Mouse (Mus musculus): Measurements from ENCODE around the gene Spata17. TPM values are rescaled to one million over a fixed set of nuclear protein-coding genes. Genes with fewer than 3 reads are reported as not detected.

The Spata17 gene
- 1.2 and 1.6 TPM in 2 replicates for polyA plus RNA-seq (2016; fragmentation: Nextera tagmentation; extraction: Ambion mirVana)

DNA sequence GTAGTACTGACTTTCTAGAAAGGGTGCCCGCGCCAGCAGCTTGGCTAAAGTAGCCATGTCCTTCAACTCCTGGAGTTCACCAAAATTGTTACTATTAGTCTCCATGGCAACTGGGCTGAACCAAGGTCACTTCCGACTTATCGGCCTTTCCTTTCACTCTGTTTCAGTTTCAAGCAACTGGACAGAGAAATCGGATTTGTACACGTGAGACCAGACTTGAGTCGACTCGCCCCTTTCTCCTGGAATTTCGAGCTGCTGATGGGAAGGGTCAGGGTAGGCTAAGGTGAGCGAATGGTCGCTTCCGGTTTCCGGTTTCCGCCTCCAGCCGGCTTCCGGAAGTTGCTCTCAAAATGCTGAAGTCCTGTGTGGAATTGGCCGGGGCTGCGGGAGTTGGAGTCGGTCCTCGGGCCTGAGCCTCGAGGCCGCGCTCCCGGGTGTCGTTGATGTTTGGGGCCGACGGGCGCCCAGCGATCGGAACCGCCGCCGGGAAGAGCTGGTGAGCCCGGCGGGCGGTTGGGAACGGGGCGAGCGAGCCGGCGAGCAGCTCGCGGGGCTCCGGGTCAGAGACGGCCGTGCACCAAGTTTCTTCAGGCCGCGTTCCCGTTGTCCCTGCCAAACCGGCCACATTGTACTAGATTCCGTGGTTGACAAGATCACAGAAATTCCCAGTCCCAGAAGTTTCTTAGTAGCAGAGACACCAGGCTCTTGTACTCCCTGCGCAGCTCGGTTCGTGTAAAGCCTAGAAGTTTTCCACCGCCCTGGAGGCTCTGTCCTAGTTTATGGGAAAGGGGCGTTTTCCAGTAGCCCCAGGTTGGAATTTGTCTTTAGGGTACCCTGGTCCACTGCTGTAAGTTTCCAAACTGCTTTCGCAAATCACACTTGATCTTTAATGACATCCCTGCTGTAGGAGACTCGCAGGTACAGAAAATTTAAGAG is at the start of gene Spata17, which contains the start of gene Gpatch2:
Gene Spata17 (minus strand): TSS at position 285 of the 936 bp plus-strand sequence.
Gene Gpatch2 (plus strand): TSS at position 328 of the 936 bp plus-strand sequence.
- peaks cover 3% of the 10 kb centered on the region; the same call in 1 of the 2 replicates for H3K4me1 ChIP-seq
- WGBS = under 1% methylated on average over 58 of the region's 58 CpGs
- H3K4me2 ChIP-seq (replicated peaks) = peak within 1 kb of the TSS; percentile 81
- no peaks in the 10 kb centered on the region for H3K27me3 ChIP-seq
- peak within 1 kb of the TSS; percentile 86 for H3K9ac ChIP-seq
- H3K36me3 ChIP-seq = no peaks in the 10 kb centered on the region
- peak within 1 kb of the TSS; percentile 81 for H3K27ac ChIP-seq
- no peaks in the 10 kb centered on the region for H3K9me3 ChIP-seq
- ATAC-seq (ENCODE audit: insufficient number of reproducible peaks, insufficient read depth, low FRiP score, low TSS enrichment) = peak; percentile 77; the same call in 1 of the 2 replicates
- H3K4me3 ChIP-seq = peak within 1 kb of the TSS; percentile 85

DNA sequence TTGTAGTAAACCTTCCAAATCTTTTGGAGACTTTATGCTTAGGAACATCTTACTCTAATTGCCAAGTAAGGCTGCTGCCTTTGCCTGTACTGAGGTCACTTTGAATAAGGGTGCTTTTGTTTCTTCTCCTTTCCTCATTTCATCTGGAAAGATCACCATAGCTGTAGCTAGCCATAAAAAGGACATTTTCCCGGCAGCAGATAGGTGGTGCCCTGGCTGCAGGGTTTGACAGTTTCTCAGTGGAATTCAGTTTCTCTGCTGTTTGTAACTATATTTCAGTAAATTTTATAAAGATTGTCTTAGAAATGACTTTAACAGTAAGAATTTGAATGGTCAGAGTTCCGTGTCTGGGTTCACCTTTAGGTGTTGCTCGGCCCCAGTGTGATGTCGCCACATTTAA is 43.5 kb upstream of the Spata17 start:
- H3K4me3 ChIP-seq = no peak overlapping the region
- no peak for ATAC-seq (ENCODE audit: insufficient number of reproducible peaks, insufficient read depth, low FRiP score, low TSS enrichment)
- no peak overlapping the region for H3K9ac ChIP-seq
- no peaks in the 10 kb centered on the region for H3K36me3 ChIP-seq
- H3K9me3 ChIP-seq = no peaks in the 10 kb centered on the region
- WGBS = 84% methylated on average over 4 of the region's 4 CpGs
- no peaks in the 10 kb centered on the region for H3K27me3 ChIP-seq
- H3K27ac ChIP-seq = no peak overlapping the region
- no peak overlapping the region for H3K4me2 ChIP-seq (replicated peaks)
- 0 out of 2 replicates have a peak, but pooled peaks cover 4% of the 10 kb centered on the region for H3K4me1 ChIP-seq

DNA sequence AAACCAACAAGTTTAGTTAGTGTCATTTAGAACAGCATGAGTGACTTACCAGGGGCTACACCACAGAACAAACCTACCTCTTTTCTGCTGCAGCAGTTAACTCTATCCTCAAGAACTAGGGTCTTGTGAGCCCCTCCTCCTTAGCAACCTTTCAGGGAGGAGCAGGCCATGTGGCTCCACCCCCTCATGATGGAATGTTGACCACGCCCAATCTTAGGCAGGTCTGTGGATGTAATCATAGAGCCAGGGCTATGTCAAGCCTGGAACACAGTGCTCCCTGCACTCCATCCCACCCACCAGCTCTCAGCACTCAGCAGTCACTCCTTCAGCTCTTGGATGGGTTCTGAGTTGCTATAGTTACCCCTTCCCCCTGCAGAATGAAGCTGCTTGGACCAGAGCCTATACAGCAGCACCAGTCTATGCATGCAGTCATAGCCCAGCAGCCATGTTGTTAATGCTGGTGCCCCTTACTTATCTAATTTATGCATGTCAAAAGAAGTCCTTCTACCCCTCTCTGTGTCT is 35.5 kb upstream of the Spata17 start:
- H3K4me3 ChIP-seq = no peak overlapping the region
- WGBS = 85% methylated on average over 1 of the region's 1 CpGs
- H3K4me2 ChIP-seq (replicated peaks) = no peak overlapping the region
- no peaks in the 10 kb centered on the region for H3K9me3 ChIP-seq
- no peak for ATAC-seq (ENCODE audit: insufficient number of reproducible peaks, insufficient read depth, low FRiP score, low TSS enrichment)
- H3K27me3 ChIP-seq = no peaks in the 10 kb centered on the region
- no peak overlapping the region for H3K9ac ChIP-seq
- H3K36me3 ChIP-seq = no peaks in the 10 kb centered on the region
- no peaks in the 10 kb centered on the region for H3K4me1 ChIP-seq
- H3K27ac ChIP-seq = no peak overlapping the region

DNA sequence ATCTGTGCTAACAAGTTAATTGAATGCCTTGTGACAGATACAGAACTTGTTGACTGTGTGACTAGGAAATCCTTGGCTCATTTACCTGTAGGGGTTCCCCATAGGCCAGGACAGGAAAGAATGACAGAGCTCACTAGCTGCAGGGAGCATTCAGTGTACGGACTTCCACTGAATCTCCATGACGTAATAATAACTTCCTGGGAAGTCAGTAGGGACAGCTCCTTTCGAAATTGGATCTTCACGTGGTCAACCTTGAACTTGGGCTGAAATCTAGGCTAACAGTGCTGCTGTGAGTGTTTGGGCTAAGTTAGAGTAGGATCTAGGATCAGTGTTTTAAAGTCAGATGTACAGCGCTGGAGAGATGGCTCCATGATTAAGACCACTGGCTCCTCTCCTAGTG is 29.5 kb upstream of the Spata17 start:
- no peak for ATAC-seq (ENCODE audit: insufficient number of reproducible peaks, insufficient read depth, low FRiP score, low TSS enrichment)
- Histone ChIP-seq H3K4me2 (replicated peaks) (no peak overlapping the region), H3K36me3 (no peaks in the 10 kb centered on the region), H3K4me3 (no peak overlapping the region), H3K27ac (no peak overlapping the region), H3K9ac (no peak overlapping the region), H3K9me3 (no peaks in the 10 kb centered on the region), H3K4me1 (no peaks in the 10 kb centered on the region), H3K27me3 (no peaks in the 10 kb centered on the region)
- 69% methylated on average over 5 of the region's 5 CpGs for WGBS

DNA sequence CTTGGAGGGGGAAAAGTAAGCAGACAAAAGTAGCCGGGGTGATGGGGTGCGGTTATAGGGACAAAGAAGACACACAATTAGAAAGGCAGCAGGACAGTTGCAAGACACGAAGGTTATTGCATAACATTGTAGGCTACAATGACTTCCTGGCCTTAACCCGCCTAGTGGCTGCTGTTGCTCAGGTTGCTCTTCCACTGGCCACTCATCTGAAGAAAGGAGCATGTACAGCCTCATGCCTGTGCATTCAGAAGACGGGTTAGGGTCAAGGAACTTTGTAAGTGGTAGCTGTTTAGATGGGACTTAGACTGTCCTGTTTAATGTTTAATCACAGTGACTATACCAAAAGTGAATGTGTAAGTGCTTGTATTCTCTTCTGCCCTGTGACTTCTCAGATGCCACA is 26.1 kb upstream of the Spata17 start:
- no peaks in the 10 kb centered on the region for H3K36me3 ChIP-seq
- H3K27me3 ChIP-seq = no peaks in the 10 kb centered on the region
- 87% methylated on average over 5 of the region's 5 CpGs for WGBS
- no peak overlapping the region for H3K9ac ChIP-seq
- ATAC-seq (ENCODE audit: insufficient number of reproducible peaks, insufficient read depth, low FRiP score, low TSS enrichment) = no peak
- no peak overlapping the region for H3K4me2 ChIP-seq (replicated peaks)
- no peaks in the 10 kb centered on the region for H3K4me1 ChIP-seq
- no peak overlapping the region for H3K27ac ChIP-seq
- no peak overlapping the region for H3K4me3 ChIP-seq
- H3K9me3 ChIP-seq = no peaks in the 10 kb centered on the region

DNA sequence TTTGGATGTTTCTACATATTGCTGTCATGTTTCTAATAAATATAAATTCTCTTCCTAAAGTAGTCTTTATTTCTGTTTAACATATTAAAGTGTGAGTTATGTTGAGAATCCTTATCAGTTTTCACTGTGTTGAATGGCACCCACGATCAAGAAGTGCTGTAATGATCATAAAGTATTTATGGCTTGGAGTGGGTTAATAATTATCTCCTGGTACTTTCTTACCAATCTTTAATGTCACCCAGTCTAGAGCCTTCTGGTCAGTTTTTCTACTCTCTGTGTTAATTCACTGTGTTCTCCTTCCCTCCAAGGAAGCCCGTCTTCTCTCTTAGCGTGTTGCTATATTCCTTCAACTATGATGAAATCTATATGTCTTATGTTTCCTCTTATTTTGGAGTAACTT is 25.0 kb upstream of the Spata17 start:
- Histone ChIP-seq H3K4me2 (replicated peaks) (no peak overlapping the region), H3K36me3 (no peaks in the 10 kb centered on the region), H3K27ac (no peak overlapping the region), H3K27me3 (no peaks in the 10 kb centered on the region), H3K9ac (no peak overlapping the region), H3K9me3 (no peaks in the 10 kb centered on the region), H3K4me3 (no peak overlapping the region), H3K4me1 (no peaks in the 10 kb centered on the region)
- ATAC-seq (ENCODE audit: insufficient number of reproducible peaks, insufficient read depth, low FRiP score, low TSS enrichment) = no peak
- WGBS = 91% methylated on average over 3 of the region's 3 CpGs

DNA sequence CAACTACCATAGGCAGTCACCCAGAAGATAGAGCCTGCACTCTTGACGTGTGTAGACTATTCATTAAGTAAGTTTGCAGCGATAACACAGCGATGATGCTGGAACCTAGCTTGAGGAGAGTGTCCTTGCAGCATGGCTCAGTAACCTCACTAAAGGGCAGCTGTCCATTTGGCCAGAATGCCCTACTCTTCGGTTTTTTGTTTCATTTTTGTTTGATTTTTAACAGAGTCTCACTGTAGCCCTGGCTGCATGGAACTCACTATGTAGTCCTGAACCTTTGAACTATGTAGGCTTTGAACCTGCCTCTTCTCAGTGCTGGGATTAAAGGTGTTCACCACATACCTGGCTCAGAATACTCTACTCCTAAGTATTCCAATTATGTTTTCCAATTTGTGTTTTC is 22.8 kb upstream of the Spata17 start:
- WGBS = 89% methylated on average over 4 of the region's 4 CpGs
- Histone ChIP-seq H3K4me2 (replicated peaks) (no peak overlapping the region), H3K36me3 (peaks cover 6% of the 10 kb centered on the region), H3K9ac (no peak overlapping the region), H3K4me3 (no peak overlapping the region), H3K9me3 (no peaks in the 10 kb centered on the region), H3K27ac (no peak overlapping the region), H3K4me1 (no peaks in the 10 kb centered on the region), H3K27me3 (no peaks in the 10 kb centered on the region)
- ATAC-seq (ENCODE audit: insufficient number of reproducible peaks, insufficient read depth, low FRiP score, low TSS enrichment) = no peak

DNA sequence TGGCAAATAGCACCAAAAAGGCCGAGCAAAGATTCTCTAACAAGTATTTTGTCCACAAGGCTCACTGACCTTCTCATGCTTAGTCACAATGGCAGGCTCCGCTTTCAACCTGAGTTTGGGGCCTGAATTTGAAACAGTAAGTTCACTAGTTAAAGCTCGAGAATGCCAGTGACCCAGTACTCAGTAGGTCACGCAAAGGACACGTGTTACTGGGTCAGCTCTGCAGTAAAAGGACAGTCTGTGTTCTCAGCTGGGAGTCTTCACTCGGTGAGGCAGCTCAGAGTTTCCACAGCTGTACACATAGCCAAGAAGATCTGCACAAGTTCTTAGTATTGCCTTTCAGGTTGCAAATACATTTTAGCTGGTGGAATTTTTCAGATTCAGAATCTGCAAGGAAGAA is 21.0 kb upstream of the Spata17 start:
- ATAC-seq (ENCODE audit: insufficient number of reproducible peaks, insufficient read depth, low FRiP score, low TSS enrichment) = no peak
- 65% methylated on average over 6 of the region's 6 CpGs for WGBS
- Histone ChIP-seq H3K36me3 (peaks cover 7% of the 10 kb centered on the region), H3K4me3 (no peak overlapping the region), H3K9me3 (no peaks in the 10 kb centered on the region), H3K27ac (no peak overlapping the region), H3K27me3 (no peaks in the 10 kb centered on the region), H3K9ac (no peak overlapping the region), H3K4me1 (no peaks in the 10 kb centered on the region), H3K4me2 (replicated peaks) (no peak overlapping the region)

DNA sequence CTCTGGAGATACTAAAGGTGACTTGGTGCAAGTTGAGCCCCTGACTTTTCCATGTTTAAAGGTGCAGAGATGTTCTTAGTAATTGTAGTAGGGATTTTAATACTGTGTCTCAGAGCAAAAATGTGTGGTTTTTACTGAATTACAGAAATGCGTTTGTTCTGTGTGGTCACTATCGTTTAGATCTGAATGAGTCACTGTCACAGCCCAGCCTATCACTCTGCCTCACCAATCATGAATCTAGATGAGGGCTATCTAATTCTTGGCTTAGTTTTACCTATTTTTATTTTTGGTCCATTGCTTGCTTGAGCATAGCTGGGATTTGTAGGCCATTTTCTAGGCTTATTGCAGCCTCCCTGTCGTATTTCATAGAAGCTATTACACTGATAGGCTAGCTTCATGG is 19.9 kb upstream of the Spata17 start:
- ATAC-seq (ENCODE audit: insufficient number of reproducible peaks, insufficient read depth, low FRiP score, low TSS enrichment) = no peak
- no peak overlapping the region for H3K27ac ChIP-seq

DNA sequence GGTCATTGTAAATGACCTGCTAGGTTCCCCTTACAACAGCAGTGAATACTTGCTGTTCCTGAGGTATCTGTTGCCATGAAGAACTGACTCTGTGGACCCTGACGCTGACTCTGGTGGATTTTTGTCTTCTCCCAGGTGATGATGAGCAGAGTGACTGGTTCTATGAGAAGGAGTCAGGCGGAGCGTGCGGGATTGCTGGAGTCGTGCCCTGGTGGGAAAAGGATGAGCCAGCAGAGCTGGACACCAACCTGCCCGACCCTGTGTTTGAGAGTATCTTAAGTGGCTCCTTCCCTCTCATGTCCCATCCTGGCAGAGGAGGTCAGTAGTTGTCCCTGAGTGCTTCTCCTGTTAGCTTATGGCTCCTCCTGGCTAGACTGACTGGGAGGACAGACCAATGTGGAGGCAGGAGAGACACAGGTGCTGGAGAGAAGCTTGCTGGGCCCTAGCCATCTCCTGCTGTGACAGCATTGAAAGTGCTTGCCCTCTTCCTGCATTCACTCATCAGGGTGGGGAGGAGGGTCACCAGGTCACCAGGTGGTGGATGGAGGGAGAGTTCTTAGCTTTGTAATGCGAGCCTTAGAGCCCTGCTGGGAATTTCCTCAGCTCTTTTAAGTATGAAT is 17.8 kb upstream of the Spata17 start:
- H3K27me3 ChIP-seq = no peaks in the 10 kb centered on the region

More for the DNA sequence above, 19.9 kb upstream of the Spata17 start:
- Histone ChIP-seq H3K36me3 (peaks cover 11% of the 10 kb centered on the region), H3K4me3 (no peak overlapping the region), H3K9ac (no peak overlapping the region), H3K9me3 (no peaks in the 10 kb centered on the region), H3K4me1 (no peaks in the 10 kb centered on the region), H3K27me3 (no peaks in the 10 kb centered on the region), H3K4me2 (replicated peaks) (no peak overlapping the region)
- 90% methylated on average over 3 of the region's 3 CpGs for WGBS

DNA sequence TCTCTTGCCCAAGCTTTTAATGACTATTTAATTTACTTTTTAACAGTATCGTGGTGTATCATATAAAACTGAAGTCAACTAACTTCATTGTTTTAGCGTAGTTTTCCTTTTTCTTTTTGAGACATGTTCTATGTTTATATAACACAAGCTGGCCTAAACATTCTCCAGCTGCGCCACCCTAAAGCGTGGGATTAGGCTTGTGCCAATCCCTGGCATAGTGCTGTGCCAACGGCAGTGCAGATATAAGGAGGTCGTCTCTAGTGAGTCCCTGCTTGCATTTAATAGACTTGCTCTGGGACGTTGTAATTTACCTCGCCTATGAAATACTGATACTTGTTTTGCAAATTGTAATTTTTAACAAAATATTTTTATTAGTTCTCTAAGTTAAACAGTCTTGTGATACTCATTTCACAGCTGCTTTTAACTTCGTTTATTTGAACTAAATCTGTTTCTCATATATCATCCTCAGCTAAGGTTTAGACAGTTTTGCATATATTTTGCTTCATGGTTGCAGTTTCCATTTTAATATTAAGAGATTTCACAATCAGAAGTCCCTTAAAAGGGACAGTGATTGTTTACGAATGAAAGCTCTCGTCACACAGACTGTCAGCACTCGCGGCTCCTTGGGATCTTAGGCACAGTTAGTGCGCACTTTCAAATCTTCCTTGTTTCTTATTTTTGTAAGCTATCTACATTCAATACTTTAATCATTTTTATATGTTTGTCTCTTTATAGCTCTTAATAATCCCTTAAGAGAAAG is 17.1 kb upstream of the Spata17 start:
- 86% methylated on average over 14 of the region's 14 CpGs for WGBS
- H3K4me2 ChIP-seq (replicated peaks) = no peak overlapping the region
- H3K9me3 ChIP-seq = no peaks in the 10 kb centered on the region
- no peak overlapping the region for H3K9ac ChIP-seq
- H3K27ac ChIP-seq = no peak overlapping the region
- H3K36me3 ChIP-seq = peaks cover 11% of the 10 kb centered on the region
- no peaks in the 10 kb centered on the region for H3K4me1 ChIP-seq
- H3K27me3 ChIP-seq = no peaks in the 10 kb centered on the region
- no peak for ATAC-seq (ENCODE audit: insufficient number of reproducible peaks, insufficient read depth, low FRiP score, low TSS enrichment)
- H3K4me3 ChIP-seq = no peak overlapping the region

More for the DNA sequence above, 17.8 kb upstream of the Spata17 start:
- H3K4me3 ChIP-seq = no peak overlapping the region
- H3K27ac ChIP-seq = no peak overlapping the region
- H3K9ac ChIP-seq = no peak overlapping the region
- no peaks in the 10 kb centered on the region for H3K4me1 ChIP-seq
- no peak overlapping the region for H3K4me2 ChIP-seq (replicated peaks)
- no peak for ATAC-seq (ENCODE audit: insufficient number of reproducible peaks, insufficient read depth, low FRiP score, low TSS enrichment)
- WGBS = 66% methylated on average over 7 of the region's 7 CpGs
- peaks cover 11% of the 10 kb centered on the region for H3K36me3 ChIP-seq
- H3K9me3 ChIP-seq = no peaks in the 10 kb centered on the region
